Mouse (Mus musculus): Measurements from ENCODE around the gene Nfib.
A peak's percentile ranks its signal among the peaks of the same experiment; 100 is the strongest.

Gene Nfib

DNA sequence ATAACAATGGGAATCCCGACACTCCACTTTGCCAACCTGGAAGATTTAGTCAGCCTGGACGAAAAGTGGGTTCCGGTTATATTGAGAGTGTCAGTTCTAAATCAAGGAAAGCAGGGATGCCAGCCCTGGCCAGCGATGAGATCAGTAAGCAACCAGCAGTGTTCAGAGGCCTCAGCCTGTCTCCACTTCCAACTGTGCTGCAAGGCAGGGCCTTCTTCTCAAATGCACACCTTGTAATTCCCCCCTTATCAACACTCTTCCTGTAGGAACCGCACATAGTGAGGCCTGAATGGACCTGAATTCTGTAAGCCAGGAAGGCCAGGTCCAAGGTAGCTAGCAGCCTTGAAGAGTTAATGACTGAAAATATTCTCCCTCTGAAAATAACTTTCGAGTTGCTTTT lies 239.4 kb downstream of the Nfib start:
- no peak for DNase-seq (ENCODE audit: low spot score in 2 of 2)

DNA sequence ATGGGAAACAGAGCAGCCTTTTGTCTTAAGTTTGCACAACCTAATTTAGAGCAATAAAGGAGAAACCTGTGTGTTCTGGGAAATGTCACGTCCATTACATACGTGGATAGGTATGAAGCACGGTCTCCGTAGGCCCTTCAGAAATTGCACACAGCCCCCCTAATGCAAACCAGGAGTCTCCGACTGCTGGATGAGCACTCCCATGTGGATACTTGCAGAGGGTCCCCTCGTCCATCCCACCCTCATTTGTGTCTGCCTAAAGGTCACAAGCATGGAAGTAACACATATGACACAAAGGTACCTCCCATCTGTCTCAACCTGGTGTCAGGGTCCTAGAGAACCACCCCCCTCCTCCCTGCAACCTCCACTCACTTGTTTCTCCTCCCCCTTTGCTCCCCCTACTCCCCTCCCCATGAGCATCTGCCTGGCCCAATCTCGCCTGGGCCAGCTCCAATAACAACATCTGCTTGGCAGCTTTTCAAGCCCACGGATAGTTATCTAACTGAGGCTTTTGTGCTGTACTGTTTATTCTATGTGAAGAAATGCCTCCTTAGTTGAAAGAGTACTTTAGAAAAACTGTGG lies 241.4 kb downstream of the Nfib start:
- no peak for DNase-seq (ENCODE audit: low spot score in 2 of 2)

DNA sequence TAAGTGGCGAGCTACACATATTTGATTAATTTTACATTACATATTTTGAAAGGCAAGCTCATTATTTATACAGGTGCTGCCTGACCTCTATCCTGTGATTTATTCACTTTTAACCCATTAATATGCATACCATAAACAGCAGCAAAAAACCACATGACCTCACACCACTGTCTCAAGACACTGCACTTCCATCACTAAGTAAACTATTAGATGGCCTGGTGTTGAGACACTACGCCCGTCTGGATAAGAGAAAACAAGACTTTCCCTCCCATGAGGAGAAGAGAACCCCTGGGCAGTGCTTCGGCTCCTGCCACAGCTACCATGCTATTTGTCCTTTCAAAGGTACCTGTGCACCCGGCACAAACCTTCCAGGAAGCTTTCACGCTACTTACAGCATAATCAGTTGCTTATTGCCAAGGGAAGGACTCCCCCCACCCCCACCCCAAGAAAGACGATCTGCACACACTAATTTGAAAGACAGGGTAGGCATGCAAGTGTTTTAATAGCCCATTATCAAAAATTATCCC lies 242.3 kb downstream of the Nfib start:
- no peak for DNase-seq (ENCODE audit: low spot score in 2 of 2)

DNA sequence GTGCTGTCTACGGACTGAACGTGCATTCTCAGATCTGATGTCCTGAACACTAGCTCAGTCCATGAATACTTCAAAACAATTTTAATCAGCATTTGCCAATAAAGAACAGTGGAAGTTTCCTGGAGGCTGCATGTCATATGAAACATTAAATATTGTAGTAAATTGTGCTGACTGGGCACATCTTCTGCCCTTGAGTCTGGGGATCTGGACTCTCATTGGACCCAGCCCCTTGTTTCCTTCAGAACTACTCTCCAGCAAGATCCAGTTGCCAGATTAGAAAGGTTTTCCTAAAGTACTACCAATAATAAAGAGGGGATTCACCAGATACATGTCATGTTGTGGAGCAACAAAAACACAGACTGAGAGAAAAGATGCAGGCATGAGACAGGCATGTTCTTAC lies 243.9 kb downstream of the Nfib start:
- DNase-seq (ENCODE audit: low spot score in 2 of 2) = no peak

DNA sequence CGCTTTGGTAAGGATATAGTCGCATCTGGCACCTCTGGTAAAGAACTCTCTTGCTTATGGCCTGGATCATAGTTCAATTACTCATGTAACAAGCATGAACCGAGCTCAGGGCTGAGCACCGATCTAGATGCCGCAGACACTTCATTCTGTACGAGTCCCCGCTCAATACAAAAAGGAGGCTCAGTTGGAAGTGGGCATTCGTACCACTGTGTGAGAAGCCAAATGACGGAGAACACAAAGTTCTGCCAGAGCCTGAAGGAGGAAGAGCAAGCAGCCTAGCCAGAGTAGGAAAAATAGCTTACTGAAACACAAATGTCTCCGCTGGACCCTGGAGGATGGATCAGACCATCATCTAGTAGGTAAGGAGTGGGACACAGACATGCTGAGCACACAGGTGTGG lies 246.7 kb downstream of the Nfib start:
- DNase-seq (ENCODE audit: low spot score in 2 of 2) = no peak

DNA sequence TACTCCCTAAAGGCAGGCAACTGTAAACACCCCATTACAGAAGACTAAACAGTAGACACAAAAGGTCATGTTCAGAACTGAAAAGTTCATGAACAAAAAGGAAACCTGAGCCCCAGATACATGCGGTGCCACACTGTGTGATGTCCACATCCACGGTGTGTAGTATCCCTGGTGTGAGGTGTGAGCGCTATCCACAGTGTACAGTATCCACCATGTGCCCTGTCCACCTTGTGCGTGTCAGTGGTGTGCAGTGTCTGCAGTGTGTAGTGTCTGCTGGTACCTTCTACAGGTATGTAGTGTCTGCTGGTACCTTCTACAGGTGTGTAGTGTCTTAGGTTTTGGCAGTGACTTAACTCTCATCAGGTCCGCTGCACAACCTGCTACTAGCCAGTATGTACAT lies 248.6 kb downstream of the Nfib start:
- no peak for DNase-seq (ENCODE audit: low spot score in 2 of 2)

DNA sequence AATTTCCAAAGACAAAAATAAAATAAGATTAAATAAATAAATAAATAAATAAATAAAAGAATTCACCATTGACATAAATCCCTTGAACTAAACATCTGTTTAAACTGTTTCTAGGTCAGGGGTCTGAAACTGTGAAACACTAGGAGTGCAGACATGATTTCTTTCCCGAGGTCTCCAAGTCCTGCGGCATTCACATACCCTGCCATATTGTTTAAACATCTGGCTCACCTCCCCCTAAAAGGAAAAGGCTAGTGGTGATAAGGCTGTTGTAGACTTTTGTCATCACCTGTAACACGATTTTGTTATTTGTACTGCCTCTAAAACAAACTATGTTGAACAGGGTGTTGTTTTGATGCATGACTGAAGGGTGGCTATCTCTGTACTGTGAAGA lies 249.2 kb downstream of the Nfib start:
- no peak for DNase-seq (ENCODE audit: low spot score in 2 of 2)

DNA sequence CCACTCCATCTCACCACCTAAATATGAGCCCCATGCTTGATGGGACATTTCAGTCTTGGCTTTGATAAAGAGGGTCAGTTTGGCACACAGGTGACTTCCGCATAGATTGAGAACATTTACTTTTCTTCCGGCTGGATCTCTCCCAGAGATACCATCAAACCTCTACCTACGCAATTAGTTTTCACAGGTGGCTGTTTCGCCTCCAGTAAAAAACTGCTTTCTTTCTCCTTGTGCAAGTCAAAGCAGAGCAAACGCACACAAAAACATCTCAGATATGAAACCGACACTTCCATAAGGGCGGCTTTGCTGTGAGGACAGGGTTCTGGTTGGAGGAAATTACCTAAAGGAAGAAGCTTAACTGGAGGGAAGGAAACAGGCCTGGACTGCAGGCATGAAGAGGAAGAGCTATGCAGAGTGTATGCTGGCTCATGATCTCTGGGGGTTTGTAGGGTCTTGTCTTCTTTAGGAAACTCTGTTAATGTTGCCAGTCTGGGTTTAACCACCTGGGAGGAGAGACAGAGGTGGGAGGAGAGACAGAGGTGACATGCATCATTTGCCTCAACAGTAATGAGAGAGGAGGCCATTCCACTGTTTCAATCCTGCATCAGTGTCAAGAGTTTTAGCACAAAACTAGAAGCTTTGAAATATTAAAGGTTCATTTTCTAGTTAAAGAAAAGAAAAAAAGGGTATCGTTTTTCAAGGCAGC lies 249.8 kb downstream of the Nfib start:
- DNase-seq (ENCODE audit: low spot score in 2 of 2) = no peak

DNA sequence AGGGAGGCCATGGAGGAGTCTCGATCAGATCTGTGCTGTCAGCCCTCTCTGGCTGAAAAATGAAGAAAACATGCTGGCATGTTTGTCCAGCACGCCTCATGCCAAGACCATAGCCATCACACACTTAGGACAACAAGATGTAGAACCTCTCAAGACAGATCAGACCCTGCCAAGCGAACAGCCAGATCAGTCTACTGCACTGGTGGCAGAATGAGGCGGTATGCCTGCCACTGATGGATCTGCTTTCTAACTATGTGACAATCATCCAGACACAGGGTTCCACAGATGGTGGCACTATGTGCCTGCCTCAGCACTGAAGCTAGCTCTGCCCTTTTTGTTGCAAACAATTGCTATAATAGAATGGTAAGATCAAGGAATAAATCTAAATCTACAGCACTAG lies 250.6 kb downstream of the Nfib start:
- DNase-seq (ENCODE audit: low spot score in 2 of 2) = no peak

DNA sequence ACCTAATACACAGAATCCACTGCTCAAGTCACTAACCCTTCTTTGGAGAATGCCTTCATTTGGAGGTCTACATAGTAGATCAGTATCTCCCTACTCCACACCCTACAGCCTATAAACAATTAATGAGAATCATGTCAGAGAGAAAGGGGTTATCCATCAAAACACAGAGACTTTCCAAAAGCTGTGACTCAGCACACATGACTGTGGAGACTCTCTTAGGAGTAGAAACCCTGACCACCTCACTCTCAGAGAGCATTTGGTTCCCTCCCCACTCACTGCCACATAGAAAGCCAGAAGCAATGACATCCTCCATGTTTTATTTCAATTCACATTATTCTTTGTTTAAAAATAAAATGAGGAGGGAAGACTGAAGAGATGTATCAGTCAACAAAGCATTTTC lies 252.2 kb downstream of the Nfib start:
- no peak for DNase-seq (ENCODE audit: low spot score in 2 of 2)

DNA sequence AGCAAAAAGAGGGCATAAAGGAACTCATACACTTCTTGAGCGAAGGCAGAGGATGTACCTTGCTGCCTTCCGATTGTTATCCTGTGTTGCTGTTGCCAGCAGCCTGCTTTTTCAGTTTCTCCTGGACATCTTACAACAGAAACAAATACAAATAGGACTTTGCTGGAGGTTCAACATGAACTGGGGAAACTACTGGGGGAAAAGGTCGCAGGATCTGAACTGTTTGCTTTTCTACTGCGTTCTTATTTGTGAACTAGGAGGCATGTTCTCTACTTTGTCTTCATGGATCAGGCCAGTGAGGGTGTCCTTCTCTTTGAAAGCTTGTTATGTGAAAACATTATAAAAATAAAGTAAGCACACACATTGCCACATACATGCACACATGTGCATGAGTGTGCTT lies 252.6 kb downstream of the Nfib start:
- DNase-seq (ENCODE audit: low spot score in 2 of 2) = no peak

DNA sequence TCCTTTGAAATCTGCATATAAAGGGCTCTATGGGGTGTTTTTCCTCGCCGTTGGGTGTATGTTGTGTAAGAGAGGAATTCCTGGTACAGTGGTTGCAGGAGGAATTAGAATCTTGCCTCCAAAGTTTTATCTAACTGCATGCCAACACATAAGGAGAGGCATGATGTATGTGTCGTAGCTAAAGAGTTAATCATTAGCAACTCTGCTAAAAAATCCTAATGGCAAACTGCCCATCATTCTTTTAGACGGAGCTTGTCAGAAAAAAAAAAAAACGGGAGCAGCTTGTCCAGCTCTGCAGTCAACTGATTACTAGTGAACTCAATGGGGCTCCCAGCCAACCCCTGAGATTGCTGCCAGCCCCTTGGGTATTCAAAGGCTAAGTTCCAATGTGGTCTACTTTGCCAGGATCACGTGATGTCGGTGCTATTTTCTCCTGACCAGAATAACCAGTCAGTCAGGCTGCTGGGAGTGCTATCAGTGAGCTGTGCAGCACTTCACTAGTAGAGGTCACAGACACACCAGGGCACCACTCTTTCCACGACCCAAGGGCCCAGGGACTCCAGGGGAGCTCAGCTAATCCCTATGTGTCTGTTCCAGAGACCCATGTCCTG lies 258.4 kb downstream of the Nfib start:
- DNase-seq (ENCODE audit: low spot score in 2 of 2) = peak; percentile 40 to 60

DNA sequence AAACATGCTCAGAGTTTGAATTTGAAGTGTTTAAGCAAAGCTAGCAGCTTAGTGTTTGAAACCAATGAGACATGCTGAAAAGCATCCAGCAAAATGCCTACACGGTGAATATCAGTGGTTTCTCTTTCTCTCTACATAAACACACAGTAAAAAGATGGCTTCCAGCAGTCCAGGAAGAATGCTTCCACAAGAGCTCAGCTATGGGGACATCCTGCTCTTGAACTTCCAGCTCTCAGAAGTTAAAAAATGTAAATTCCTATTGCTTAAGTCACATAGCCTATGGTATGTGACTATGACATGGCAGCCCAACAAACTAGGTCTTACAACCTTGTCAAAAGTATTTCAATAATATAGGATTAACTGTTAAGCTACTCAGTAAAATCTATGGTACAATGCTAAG lies 261.5 kb downstream of the Nfib start:
- no peak for DNase-seq (ENCODE audit: low spot score in 2 of 2)

DNA sequence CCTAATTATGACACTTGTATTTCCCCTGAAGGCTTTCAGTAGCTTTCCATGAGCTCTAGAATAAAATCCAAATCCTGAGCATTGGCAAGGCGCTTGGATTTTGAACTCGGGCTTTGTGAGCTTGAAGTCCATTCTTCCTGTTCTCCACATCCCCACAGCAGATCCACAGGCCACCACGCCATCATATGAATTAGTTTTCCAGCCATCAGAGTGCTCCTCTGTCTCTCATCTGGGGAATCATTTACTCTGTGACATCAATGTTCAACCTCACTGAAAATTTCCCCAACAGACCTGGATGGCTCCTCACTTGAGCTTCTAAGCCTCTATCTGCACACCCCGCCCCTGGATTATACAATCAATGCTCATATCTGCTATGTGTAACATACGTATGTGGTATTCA lies 262.1 kb downstream of the Nfib start:
- DNase-seq (ENCODE audit: low spot score in 2 of 2) = no peak

DNA sequence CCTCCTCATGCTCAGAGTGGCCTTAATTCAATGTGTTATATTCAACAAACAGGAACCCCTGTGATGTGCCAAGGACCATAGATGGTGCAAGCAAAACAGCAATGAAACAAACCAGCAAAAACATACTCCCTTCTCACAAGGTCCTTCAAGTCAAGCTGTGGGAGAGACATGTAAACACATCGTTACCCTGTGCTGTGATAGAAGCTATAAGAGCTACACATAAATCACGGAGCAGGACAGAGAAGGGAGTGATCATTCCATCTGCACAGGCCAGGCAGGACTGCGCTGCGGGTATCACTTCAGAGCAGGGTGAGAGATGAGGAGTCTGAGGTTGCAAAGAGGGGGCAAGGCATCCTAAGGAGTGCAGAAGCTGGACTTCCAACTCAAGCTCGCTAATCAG lies 262.5 kb downstream of the Nfib start:
- DNase-seq (ENCODE audit: low spot score in 2 of 2) = no peak

DNA sequence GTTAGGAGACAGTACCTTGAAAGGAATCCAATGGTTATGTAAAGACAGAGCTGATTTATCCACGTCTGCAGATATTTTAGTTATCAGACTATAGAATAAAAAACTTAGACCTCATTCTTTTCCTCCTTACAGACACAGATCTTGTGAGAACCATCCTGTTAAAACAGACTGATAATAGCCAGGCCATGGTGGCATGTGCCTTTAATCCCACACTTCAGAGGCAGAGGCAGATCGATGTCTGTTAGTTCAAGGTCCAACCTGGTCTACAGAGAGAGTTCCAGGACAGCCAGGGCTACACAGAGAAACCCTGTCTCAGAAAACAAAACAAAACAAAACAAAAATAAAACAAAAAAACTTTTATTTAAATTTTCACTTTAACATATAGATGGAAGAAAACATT lies 264.9 kb downstream of the Nfib start:
- no peak for DNase-seq (ENCODE audit: low spot score in 2 of 2)

DNA sequence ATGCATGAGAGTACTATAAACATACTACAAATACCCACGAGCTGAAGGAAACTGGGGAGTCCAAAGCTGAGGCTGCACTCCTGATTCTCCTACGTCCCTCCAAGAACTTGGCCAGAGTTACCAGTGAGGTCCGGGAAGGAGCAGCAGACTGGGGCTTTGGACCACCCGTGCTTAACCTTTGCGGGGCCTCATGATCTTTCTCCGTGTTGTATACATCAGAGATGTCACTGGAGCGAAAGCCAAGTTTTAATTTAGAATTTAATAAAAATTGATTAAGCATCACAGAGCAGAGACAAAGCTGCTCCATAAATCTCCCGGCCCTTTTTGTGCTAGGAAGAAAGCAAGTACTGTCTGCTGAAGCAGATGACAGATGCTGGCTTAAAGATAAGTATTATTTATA lies 265.7 kb downstream of the Nfib start:
- no peak for DNase-seq (ENCODE audit: low spot score in 2 of 2)

DNA sequence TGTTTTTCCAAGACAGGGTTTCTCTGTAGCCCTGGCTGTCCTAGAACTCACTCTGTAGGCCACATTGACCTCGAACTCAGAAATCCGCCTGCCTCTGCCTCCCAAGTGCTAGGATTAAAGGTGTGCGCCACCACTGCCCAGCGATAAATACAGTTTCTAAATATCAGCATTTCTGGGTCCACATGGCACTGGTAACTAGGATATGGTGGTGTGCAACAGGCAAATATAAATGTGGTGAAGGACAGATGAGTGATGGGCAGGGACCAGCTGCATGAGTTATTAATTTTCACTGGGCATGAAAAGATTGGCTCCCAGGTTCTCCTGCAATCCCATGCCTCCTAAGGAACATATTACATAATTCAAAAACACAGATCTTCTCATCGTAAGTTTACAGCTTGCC lies 266.9 kb downstream of the Nfib start:
- no peak for DNase-seq (ENCODE audit: low spot score in 2 of 2)

DNA sequence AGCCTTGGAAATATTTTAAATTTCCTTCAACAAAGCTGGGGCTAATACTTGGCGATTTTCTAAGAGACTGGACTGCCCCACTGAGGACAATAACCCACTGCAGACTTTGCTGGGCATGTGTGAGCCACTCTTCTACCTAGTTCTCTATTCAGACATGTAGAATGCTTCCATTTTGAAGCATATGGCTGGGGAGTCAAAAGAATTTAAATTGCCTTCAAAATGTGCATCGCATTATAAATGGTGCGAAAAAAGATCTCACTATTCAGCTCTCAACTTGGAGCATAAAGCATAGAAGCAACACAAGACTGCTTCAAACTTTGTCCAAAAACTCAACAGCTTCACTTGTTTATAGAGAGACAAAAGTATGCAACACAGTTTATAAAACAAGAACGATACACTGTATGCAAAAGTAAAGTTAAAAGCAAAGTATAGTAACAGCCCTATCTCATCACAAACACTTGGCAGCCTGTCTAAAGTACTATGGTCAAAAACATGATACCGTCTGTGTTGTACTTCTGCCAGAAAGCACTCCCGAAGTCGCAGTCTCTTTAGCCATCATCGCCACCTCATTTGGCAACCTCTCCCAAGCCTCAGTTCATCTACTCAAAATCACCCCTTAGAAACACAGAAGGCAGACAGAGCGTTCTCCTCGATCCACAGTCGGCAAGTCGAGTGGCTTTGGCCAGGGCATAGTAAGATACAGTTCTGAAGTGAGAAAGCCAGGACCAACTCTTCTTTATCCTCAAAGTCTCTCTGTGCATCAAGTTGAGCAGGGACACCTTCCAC lies 267.8 kb downstream of the Nfib start:
- DNase-seq (ENCODE audit: low spot score in 2 of 2) = no peak

DNA sequence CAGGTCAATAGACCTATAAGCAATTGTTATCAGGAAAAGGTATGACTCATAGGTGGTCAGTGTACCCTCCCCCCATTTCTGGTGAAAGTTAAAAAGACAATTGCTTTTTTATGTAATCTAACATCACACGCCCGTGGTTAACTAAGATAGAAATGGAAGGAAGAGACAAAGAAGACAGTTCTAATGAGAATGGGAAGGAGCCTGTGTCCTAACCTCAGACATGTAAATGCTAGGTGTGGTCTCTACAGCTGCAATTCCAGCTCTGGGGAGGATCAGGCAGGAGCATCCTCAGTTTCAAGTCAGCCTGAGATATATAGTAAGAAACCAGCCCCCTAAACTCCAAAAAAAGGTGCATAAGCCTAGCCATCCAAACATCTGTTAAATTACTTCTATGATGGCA lies 268.9 kb downstream of the Nfib start:
- no peak for DNase-seq (ENCODE audit: low spot score in 2 of 2)

DNA sequence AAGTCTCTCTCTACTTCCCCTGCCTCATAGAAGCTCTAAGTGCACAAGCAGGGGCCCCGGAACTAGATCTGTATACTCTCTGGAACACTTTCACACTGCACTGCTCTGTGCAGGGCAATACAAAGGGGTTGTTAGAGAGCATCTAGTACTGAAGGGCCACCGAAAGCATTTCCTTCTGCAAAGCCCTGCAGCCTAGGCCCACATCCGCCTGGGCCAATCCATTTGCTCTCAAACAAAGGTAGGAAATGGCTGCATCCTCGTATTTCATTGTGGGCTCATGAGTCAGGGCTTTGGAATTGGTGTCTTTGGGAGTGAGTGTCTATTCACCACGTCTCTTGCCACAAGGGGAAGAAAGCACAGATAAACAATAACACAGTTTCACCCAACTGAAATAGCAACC lies 269.8 kb downstream of the Nfib start:
- no peak for DNase-seq (ENCODE audit: low spot score in 2 of 2)

DNA sequence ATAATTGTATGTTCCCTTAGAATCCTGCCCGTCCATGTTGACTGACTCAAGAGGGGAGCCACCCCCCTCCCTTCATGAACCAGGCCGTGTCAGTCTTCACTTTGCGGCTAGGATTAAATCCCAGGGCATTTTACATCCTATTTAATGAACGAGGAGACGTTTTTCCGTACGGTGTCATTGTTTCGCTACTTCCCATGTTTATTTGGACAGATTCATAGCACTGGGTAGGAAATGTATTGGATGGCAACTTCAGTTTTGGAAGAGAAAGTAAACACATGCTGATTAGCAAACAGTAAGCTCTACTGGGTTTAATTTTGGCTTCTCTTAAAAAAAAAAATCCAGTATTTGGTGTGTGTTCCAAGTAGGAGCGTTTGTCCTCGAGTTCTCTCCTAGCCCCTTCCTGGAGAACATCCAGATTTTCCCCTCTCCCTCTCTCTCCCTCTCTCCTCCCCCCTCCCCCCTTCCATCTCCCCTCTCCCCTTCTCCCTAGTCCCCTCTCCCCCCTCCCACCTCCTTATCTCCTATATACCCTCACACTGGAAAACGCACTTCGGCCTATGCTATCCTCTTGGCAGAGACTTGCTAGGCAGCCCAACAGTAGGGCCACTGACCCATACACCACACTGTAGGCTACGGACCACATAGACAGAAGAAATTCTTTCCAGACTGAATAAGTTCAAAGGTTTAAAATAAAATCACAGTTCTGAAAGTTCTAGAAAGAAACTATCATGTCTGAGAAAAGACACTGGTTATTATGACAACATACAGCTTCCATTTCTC lies 271.4 kb downstream of the Nfib start:
- DNase-seq (ENCODE audit: low spot score in 2 of 2) = no peak
